Mouse (Mus musculus) MEL (cell line): Measurements from ENCODE around the gene Gnaq. TPM values are rescaled to one million over a fixed set of nuclear protein-coding genes. Genes with fewer than 3 reads are reported as not detected.

Experiments
- DNase-seq: peaks from one replicate; pipeline ENCODE4 v3.0.0; 2011; ENCODE audit warnings: low read depth, low spot score
- H3K27ac ChIP-seq: 2 replicates; pipeline ENCODE4 v1.5.1; 2012; ENCODE audit warnings: low read depth, mild to moderate bottlenecking, control low read depth, low read length, moderate library complexity; ENCODE audit not compliant: control insufficient read depth
- H3K27me3 ChIP-seq, 2 experiments: fragments of 150-350 bp in 1 of 2; sonication (generic) in 1 of 2; 2 replicates each; pipeline ENCODE4 v1.6.1; 2012; ENCODE audit warnings: low read length in 2 of 2, mild to moderate bottlenecking in 2 of 2, improper control_type of control experiment in 1 of 2, moderate library complexity in 1 of 2; ENCODE audit not compliant: insufficient read depth in 2 of 2, control insufficient read depth in 1 of 2
- H3K36me3 ChIP-seq, 2 experiments: 2 replicates each; pipeline ENCODE4 v1.6.1; 2012 to 2014; ENCODE audit warnings: low read length in 2 of 2, improper control_type of control experiment in 1 of 2, inconsistent platforms in 1 of 2, mild to moderate bottlenecking in 1 of 2; ENCODE audit not compliant: insufficient read depth in 2 of 2, control insufficient read depth in 1 of 2
- H3K4me1 ChIP-seq, 2 experiments: fragments of 150-350 bp in 1 of 2; sonication (generic) in 1 of 2; 2 replicates each; pipeline ENCODE4 v1.6.1; 2012; ENCODE audit warnings: low read length in 2 of 2, improper control_type of control experiment in 1 of 2, mild to moderate bottlenecking in 1 of 2; ENCODE audit not compliant: insufficient read depth in 2 of 2, control insufficient read depth in 1 of 2
- H3K4me3 ChIP-seq, 2 experiments: fragments of 150-350 bp in 1 of 2; sonication (generic) in 1 of 2; 2 replicates each; pipeline ENCODE4 v1.5.1; 2012; ENCODE audit warnings: low read depth in 2 of 2, low read length in 2 of 2, mild to moderate bottlenecking in 2 of 2, moderate library complexity in 2 of 2, control low read depth in 1 of 2, improper control_type of control experiment in 1 of 2; ENCODE audit not compliant: control insufficient read depth in 1 of 2, insufficient read depth in 1 of 2
- H3K79me2 ChIP-seq: 2 replicates; pipeline ENCODE4 v1.6.1; 2012; ENCODE audit warnings: mild to moderate bottlenecking, low read length, moderate library complexity; ENCODE audit not compliant: control insufficient read depth, poor library complexity, insufficient read depth
- H3K9ac ChIP-seq: 2 replicates; pipeline ENCODE4 v1.6.1; 2012; ENCODE audit warnings: low read depth, mild to moderate bottlenecking, control low read depth, low read length, moderate library complexity; ENCODE audit not compliant: control insufficient read depth, poor library complexity, severe bottlenecking
- H3K9me3 ChIP-seq: fragments of 150-350 bp; sonication (generic); replicated peaks from 2 replicates; pipeline ENCODE4 v1.6.1; 2012; ENCODE audit warnings: mild to moderate bottlenecking, low read length, improper control_type of control experiment, moderate library complexity; ENCODE audit not compliant: insufficient read depth
- CHD2 ChIP-seq: IDR thresholded peaks from 2 replicates; pipeline ENCODE4 v1.6.1; 2011; ENCODE audit warnings: low read length, improper control_type of control experiment
- E2F4 ChIP-seq: IDR thresholded peaks from 2 replicates; pipeline ENCODE4 v1.6.1; 2011; ENCODE audit warnings: low read depth, low read length, improper control_type of control experiment, borderline replicate concordance
- ELF1 ChIP-seq: IDR thresholded peaks from 2 replicates; pipeline ENCODE4 v1.6.1; 2014; ENCODE audit warnings: low read depth, mild to moderate bottlenecking, inconsistent platforms, low read length, improper control_type of control experiment, moderate library complexity
- EP300 ChIP-seq, 2 experiments: IDR thresholded peaks; 2 replicates each; pipeline ENCODE4 v1.6.1; 2011; ENCODE audit warnings: improper control_type of control experiment in 2 of 2, low read length in 2 of 2, low read depth in 1 of 2, mild to moderate bottlenecking in 1 of 2
- ETS1 ChIP-seq: IDR thresholded peaks from 2 replicates; pipeline ENCODE4 v1.6.1; 2012; ENCODE audit warnings: low read depth, mild to moderate bottlenecking, inconsistent platforms, low read length, improper control_type of control experiment, moderate library complexity
- JUND ChIP-seq: IDR thresholded peaks from 2 replicates; pipeline ENCODE4 v1.6.1; 2011; ENCODE audit warnings: low read depth, mild to moderate bottlenecking, improper control_type of control experiment, low read length
- MAX ChIP-seq: IDR thresholded peaks from 2 replicates; pipeline ENCODE4 v1.6.1; 2011; ENCODE audit warnings: low read length, improper control_type of control experiment
- MXI1 ChIP-seq: IDR thresholded peaks from 2 replicates; pipeline ENCODE4 v1.6.1; 2011; ENCODE audit warnings: mild to moderate bottlenecking, low read depth, low read length, improper control_type of control experiment
- MYB ChIP-seq: IDR thresholded peaks from 2 replicates; pipeline ENCODE4 v1.6.1; 2011; ENCODE audit warnings: mild to moderate bottlenecking, low read depth, low read length, improper control_type of control experiment
- MYC ChIP-seq: IDR thresholded peaks from 2 replicates; pipeline ENCODE4 v1.6.1; 2011; ENCODE audit warnings: low read depth, mild to moderate bottlenecking, low read length, improper control_type of control experiment, moderate library complexity
- NRF1 ChIP-seq: IDR thresholded peaks from 2 replicates; pipeline ENCODE4 v1.6.1; 2014; ENCODE audit warnings: low read depth, mild to moderate bottlenecking, inconsistent platforms, low read length, improper control_type of control experiment, moderate library complexity; ENCODE audit not compliant: poor library complexity, insufficient read depth, severe bottlenecking
- RAD21 ChIP-seq: IDR thresholded peaks from 2 replicates; pipeline ENCODE4 v1.6.1; 2011; ENCODE audit warnings: mild to moderate bottlenecking, low read depth, low read length, improper control_type of control experiment
- RCOR1 ChIP-seq: IDR thresholded peaks from 2 replicates; pipeline ENCODE4 v1.6.1; 2012; ENCODE audit warnings: low read depth, mild to moderate bottlenecking, inconsistent platforms, low read length, improper control_type of control experiment
- TAL1 ChIP-seq: IDR thresholded peaks from 2 replicates; pipeline ENCODE4 v1.6.1; 2012; ENCODE audit warnings: mild to moderate bottlenecking, inconsistent platforms, low read length, moderate library complexity, mixed read lengths
- TBP ChIP-seq: IDR thresholded peaks from 2 replicates; pipeline ENCODE4 v1.8.0; 2011; ENCODE audit warnings: low read depth, low read length, improper control_type of control experiment
- TCF12 ChIP-seq: IDR thresholded peaks from 2 replicates; pipeline ENCODE4 v1.6.1; 2014; ENCODE audit warnings: low read depth, mild to moderate bottlenecking, inconsistent platforms, low read length, improper control_type of control experiment, moderate library complexity
- UBTF ChIP-seq: IDR thresholded peaks from 2 replicates; pipeline ENCODE4 v1.6.1; 2012; ENCODE audit warnings: low read depth, mild to moderate bottlenecking, inconsistent platforms, low read length, improper control_type of control experiment, moderate library complexity, borderline replicate concordance; ENCODE audit not compliant: insufficient read depth
- ZMIZ1 ChIP-seq: IDR thresholded peaks from 2 replicates; pipeline ENCODE4 v1.6.1; 2012; ENCODE audit warnings: low read depth, mild to moderate bottlenecking, inconsistent platforms, low read length, improper control_type of control experiment, moderate library complexity
- ZNF384 ChIP-seq: IDR thresholded peaks from 2 replicates; pipeline ENCODE4 v1.6.1; 2012; ENCODE audit warnings: low read depth, mild to moderate bottlenecking, inconsistent platforms, low read length, improper control_type of control experiment
- polyA plus RNA-seq, 2 experiments: library from polyadenylated mRNA; stranded (reverse) in 1 of 2; unstranded in 1 of 2; fragments of >175 nt in 1 of 2; fragments of >200 nt in 1 of 2; gene quantifications; 2 replicates each; pipeline versions ENCODE4 v1.2.1 to v1.2.4; 2012; ENCODE audit warnings: low replicate concordance in 2 of 2, low read depth in 1 of 2; ENCODE audit not compliant: insufficient read length in 2 of 2, insufficient read depth in 1 of 2, missing spikeins in 1 of 2
- total RNA-seq: library from RNA; depleted of rRNA; stranded (reverse); fragments of 300-350 nt; gene quantifications from 2 replicates; pipeline ENCODE4 v1.2.3, GENCODE M21; 2012

The Gnaq gene
- total and polyA plus RNA-seq, 3 experiments: not detected

- Histone ChIP-seq H3K9me3 (no peaks in the 10 kb centered on the region), H3K79me2 (no peaks in the 10 kb centered on the region), H3K9ac (no peak overlapping the region), H3K4me1 (peaks cover 0 to 5% of the 10 kb centered on the region in 2 experiments), H3K27me3 (peaks cover 3% of the 10 kb centered on the region in 2 experiments; a peak in 3 of 4 replicates), H3K36me3 (peaks cover 0 to 5% of the 10 kb centered on the region in 2 experiments; a peak in 2 of 4 replicates), H3K27ac (no peak overlapping the region), H3K4me3 (no peak overlapping the region)
- TF ChIP-seq EP300 (IDR thresholded peaks at IDR 0.05; ENCODE audit: low read depth in 1 of 2, low read length in 2 of 2) (peak in 1 of 2 experiments; percentile 18; a peak in 1 of 4 replicates), MXI1 (no peak), CHD2 (no peak)
- peak; percentile 4 for DNase-seq
Measured at GRCm38 (mm10) chr19:16254881-16255280, 122.2 kb downstream of the Gnaq start.

GRCm38 (mm10) chr19:16255294-16255693, 122.7 kb downstream of the Gnaq start:
- no peak overlapping the region for H3K9ac ChIP-seq
- H3K36me3 ChIP-seq: peaks cover 0 to 9% of the 10 kb centered on the region in 2 experiments; a peak in 2 of 4 replicates
- DNase-seq: no peak
- H3K27me3 ChIP-seq: peaks cover 3% of the 10 kb centered on the region in 2 experiments; a peak in 3 of 4 replicates
- H3K4me3 ChIP-seq: no peak overlapping the region
- no peak overlapping the region for H3K27ac ChIP-seq
- peaks cover 0 to 8% of the 10 kb centered on the region in 2 experiments for H3K4me1 ChIP-seq
- H3K79me2 ChIP-seq: no peaks in the 10 kb centered on the region
- no peaks in the 10 kb centered on the region for H3K9me3 ChIP-seq
- TF ChIP-seq UBTF: no peak
- no peak for TF ChIP-seq CHD2
- TF ChIP-seq NRF1: no peak

GRCm38 (mm10) chr19:16258766-16259355, 126.2 kb downstream of the Gnaq start:
- Histone ChIP-seq H3K4me3 (no peak overlapping the region), H3K9me3 (no peaks in the 10 kb centered on the region), H3K79me2 (no peaks in the 10 kb centered on the region), H3K9ac (no peak overlapping the region), H3K27ac (no peak overlapping the region), H3K27me3 (peaks cover 0 to 1% of the 10 kb centered on the region in 2 experiments; a peak in 1 of 4 replicates), H3K4me1 (peaks cover 5 to 15% of the 10 kb centered on the region in 2 experiments), H3K36me3 (peaks cover 0 to 20% of the 10 kb centered on the region in 2 experiments; a peak in 2 of 4 replicates)
- peak; percentile 10 for DNase-seq
- no peak for TF ChIP-seq MYB
- TF ChIP-seq TBP: no peak
- no peak for TF ChIP-seq E2F4
- no peak for TF ChIP-seq RCOR1
- no peak for TF ChIP-seq ZMIZ1
- no peak for TF ChIP-seq ELF1
- TF ChIP-seq MAX: no peak
- no peak for TF ChIP-seq TAL1
- TF ChIP-seq MYC: no peak
- TF ChIP-seq TCF12: no peak
- no peak for TF ChIP-seq ETS1
- TF ChIP-seq ZNF384: no peak
- no peak for TF ChIP-seq RAD21
- no peak for TF ChIP-seq JUND
